Mouse (Mus musculus): ENCODE data around the gene Ffar3. TPM values are rescaled to one million over a fixed set of nuclear protein-coding genes. Genes with fewer than 3 reads are reported as not detected.

Ffar3 gene
- polyA plus RNA-seq, 1 experiment from 2014 or later: 0.21 TPM

DNA sequence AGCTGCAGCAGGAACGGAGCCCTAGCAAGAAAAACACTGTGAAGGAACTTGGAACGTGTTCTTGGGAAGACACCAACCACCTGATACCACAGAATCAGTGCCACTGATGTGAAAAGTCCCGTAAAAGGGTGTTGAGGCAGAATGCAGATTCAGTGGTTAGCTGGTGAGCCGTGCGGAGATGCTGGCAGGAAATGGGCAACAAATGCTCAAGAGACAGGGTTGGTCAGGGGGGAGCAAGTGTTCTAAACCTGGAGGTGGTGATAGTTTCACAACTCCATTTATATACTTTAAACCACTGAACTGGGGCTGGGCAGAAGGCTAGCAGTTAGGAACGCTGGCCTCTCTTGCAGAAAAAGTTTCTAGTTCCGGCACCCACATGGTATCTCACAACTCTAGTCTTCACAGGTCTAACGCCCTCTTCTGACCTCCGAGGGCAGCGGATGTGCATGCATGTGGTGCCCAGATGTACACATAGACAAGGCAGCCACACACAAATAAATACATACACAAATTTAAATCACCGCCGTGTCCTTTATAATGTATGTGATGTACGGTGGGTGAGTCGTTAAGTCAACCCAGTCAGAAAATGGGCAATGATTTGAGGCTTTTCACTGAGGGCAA lies 31.7 kb upstream of the Ffar3 start:
- ATAC-seq: no peak
- Histone ChIP-seq H3K9me3 (ENCODE audit: control insufficient read depth) (no peaks in the 10 kb centered on the region), H3K4me1 (replicated peaks; ENCODE audit: control insufficient read depth, insufficient read depth, low read length) (no peaks in the 10 kb centered on the region), H3K4me3 (ENCODE audit: low read depth, low read length) (no peak overlapping the region), H3K36me3 (ENCODE audit: control insufficient read depth, insufficient read depth) (no peaks in the 10 kb centered on the region), H3K27ac (ENCODE audit: low read depth, low read length) (no peak overlapping the region), H3K27me3 (replicated peaks; ENCODE audit: control insufficient read depth, insufficient read depth, low read length) (no peaks in the 10 kb centered on the region), H3K4me2 (replicated peaks; ENCODE audit: low read depth) (no peak overlapping the region), H3K9ac (ENCODE audit: low read depth, low read length) (no peak overlapping the region)
- no peak for TF ChIP-seq CTCF (IDR thresholded peaks at IDR 0.05; ENCODE audit: low read depth)
- WGBS: 85% methylated on average over 14 of the region's 14 CpGs

DNA sequence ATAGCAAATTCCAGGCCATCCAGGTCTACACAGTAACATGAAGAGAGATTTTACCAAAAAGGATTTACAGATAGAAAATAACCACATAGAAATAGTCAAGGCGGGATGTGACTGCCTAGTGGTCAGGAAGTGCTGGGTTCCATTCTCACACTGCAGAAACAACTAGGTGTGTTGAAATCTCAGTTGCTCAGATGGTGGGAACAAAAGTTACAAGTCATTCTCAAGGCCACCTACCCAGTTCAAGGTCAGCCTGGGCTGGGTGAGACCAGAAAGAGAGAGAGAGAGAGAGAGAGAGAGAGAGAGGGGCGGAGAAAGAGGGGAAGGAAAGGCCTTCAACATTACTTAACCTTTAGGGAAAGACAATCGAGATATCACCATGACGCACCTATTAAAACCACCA lies 30.9 kb upstream of the Ffar3 start:
- ATAC-seq: no peak
- H3K27me3 ChIP-seq (replicated peaks; ENCODE audit: control insufficient read depth, insufficient read depth, low read length): no peaks in the 10 kb centered on the region
- no peak overlapping the region for H3K4me2 ChIP-seq (replicated peaks; ENCODE audit: low read depth)
- 83% methylated on average over 4 of the region's 4 CpGs for WGBS
- no peaks in the 10 kb centered on the region for H3K9me3 ChIP-seq (ENCODE audit: control insufficient read depth)
- H3K9ac ChIP-seq (ENCODE audit: low read depth, low read length): no peak overlapping the region
- H3K4me1 ChIP-seq (replicated peaks; ENCODE audit: control insufficient read depth, insufficient read depth, low read length): no peaks in the 10 kb centered on the region
- TF ChIP-seq CTCF (IDR thresholded peaks at IDR 0.05; ENCODE audit: low read depth): no peak
- no peaks in the 10 kb centered on the region for H3K36me3 ChIP-seq (ENCODE audit: control insufficient read depth, insufficient read depth)
- H3K27ac ChIP-seq (ENCODE audit: low read depth, low read length): no peak overlapping the region
- no peak overlapping the region for H3K4me3 ChIP-seq (ENCODE audit: low read depth, low read length)

GRCm38 (mm10) chr7:30884047-30884446 lies 28.1 kb upstream of the Ffar3 start:
- Histone ChIP-seq H3K27ac (ENCODE audit: low read depth, low read length) (no peak overlapping the region), H3K27me3 (replicated peaks; ENCODE audit: control insufficient read depth, insufficient read depth, low read length) (no peaks in the 10 kb centered on the region), H3K9ac (ENCODE audit: low read depth, low read length) (no peak overlapping the region), H3K9me3 (ENCODE audit: control insufficient read depth) (no peaks in the 10 kb centered on the region), H3K4me1 (replicated peaks; ENCODE audit: control insufficient read depth, insufficient read depth, low read length) (no peaks in the 10 kb centered on the region), H3K36me3 (ENCODE audit: control insufficient read depth, insufficient read depth) (no peaks in the 10 kb centered on the region), H3K4me3 (ENCODE audit: low read depth, low read length) (no peak overlapping the region), H3K4me2 (replicated peaks; ENCODE audit: low read depth) (no peak overlapping the region)
- no peak for TF ChIP-seq CTCF (IDR thresholded peaks at IDR 0.05; ENCODE audit: low read depth)
- ATAC-seq: no peak

GRCm38 (mm10) chr7:30881367-30881766 lies 25.4 kb upstream of the Ffar3 start:
- Histone ChIP-seq H3K4me2 (replicated peaks; ENCODE audit: low read depth) (no peak overlapping the region), H3K4me3 (ENCODE audit: low read depth, low read length) (no peak overlapping the region), H3K27me3 (replicated peaks; ENCODE audit: control insufficient read depth, insufficient read depth, low read length) (no peaks in the 10 kb centered on the region), H3K9ac (ENCODE audit: low read depth, low read length) (no peak overlapping the region), H3K27ac (ENCODE audit: low read depth, low read length) (no peak overlapping the region), H3K36me3 (ENCODE audit: control insufficient read depth, insufficient read depth) (no peaks in the 10 kb centered on the region), H3K9me3 (ENCODE audit: control insufficient read depth) (no peaks in the 10 kb centered on the region), H3K4me1 (replicated peaks; ENCODE audit: control insufficient read depth, insufficient read depth, low read length) (no peaks in the 10 kb centered on the region)
- no peak for TF ChIP-seq CTCF (IDR thresholded peaks at IDR 0.05; ENCODE audit: low read depth)
- no peak for ATAC-seq
- 70% methylated on average over 3 of the region's 3 CpGs for WGBS

DNA sequence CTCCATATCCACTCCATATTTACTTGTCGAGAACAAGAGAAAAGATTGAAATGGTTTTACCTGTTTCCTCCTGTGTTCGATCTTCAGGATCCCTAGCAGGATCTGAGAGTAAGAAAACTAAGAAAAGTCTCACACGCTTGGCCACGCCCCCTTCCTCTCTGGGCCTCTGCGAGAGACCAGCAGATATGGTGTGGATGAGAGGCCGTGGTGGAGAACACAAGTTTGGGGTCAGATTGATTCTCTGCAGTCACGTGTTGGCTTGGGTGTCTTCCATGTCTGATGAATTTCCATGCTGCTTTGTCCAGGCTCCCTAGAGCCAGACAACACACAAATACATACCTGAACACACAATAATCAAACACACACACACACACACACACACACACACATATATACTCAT lies 24.2 kb upstream of the Ffar3 start, which contains the start of gene Cd22:
Gene Cd22 (minus strand): TSS at position 167 of the 400 bp plus-strand sequence.
- no peak within 1 kb of the TSS for H3K27ac ChIP-seq (ENCODE audit: low read depth, low read length)

DNA sequence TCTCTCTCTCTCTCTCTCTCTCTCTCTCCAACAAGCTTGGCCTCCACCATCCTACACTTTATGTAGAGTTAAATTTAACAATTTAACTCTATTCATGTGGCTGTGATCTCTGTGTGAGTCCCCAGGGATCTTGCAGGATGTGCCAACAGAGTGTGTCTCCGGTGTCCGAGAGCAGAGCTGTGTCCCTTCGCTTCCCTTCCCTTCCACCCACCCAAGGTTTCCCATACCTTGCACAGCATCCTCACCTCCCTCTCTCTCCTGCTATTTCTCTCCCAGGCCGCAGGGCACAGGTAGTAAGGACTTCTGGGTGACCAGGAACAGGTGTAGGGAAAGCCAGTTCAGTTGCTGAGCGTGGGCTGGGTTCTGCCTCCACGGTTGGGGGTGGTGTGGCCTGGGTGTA lies 23.0 kb upstream of the Ffar3 start:
- Histone ChIP-seq H3K27me3 (replicated peaks; ENCODE audit: control insufficient read depth, insufficient read depth, low read length) (no peaks in the 10 kb centered on the region), H3K4me3 (ENCODE audit: low read depth, low read length) (no peak overlapping the region), H3K36me3 (ENCODE audit: control insufficient read depth, insufficient read depth) (no peaks in the 10 kb centered on the region), H3K9ac (ENCODE audit: low read depth, low read length) (no peak overlapping the region), H3K4me2 (replicated peaks; ENCODE audit: low read depth) (no peak overlapping the region), H3K4me1 (replicated peaks; ENCODE audit: control insufficient read depth, insufficient read depth, low read length) (no peaks in the 10 kb centered on the region), H3K27ac (ENCODE audit: low read depth, low read length) (no peak overlapping the region), H3K9me3 (ENCODE audit: control insufficient read depth) (no peaks in the 10 kb centered on the region)
- ATAC-seq: no peak
- 66% methylated on average over 6 of the region's 6 CpGs for WGBS
- TF ChIP-seq CTCF (IDR thresholded peaks at IDR 0.05; ENCODE audit: low read depth): no peak

More for the DNA sequence above, 24.2 kb upstream of the Ffar3 start, which contains the start of gene Cd22:
- H3K9me3 ChIP-seq (ENCODE audit: control insufficient read depth): no peaks in the 10 kb centered on the region
- H3K36me3 ChIP-seq (ENCODE audit: control insufficient read depth, insufficient read depth): no peaks in the 10 kb centered on the region
- TF ChIP-seq CTCF (IDR thresholded peaks at IDR 0.05; ENCODE audit: low read depth): no peak
- H3K4me2 ChIP-seq (replicated peaks; ENCODE audit: low read depth): no peak within 1 kb of the TSS
- ATAC-seq: no peak
- H3K27me3 ChIP-seq (replicated peaks; ENCODE audit: control insufficient read depth, insufficient read depth, low read length): no peaks in the 10 kb centered on the region
- no peaks in the 10 kb centered on the region for H3K4me1 ChIP-seq (replicated peaks; ENCODE audit: control insufficient read depth, insufficient read depth, low read length)
- H3K4me3 ChIP-seq (ENCODE audit: low read depth, low read length): no peak within 1 kb of the TSS
- 51% methylated on average over 7 of the region's 7 CpGs for WGBS
- no peak within 1 kb of the TSS for H3K9ac ChIP-seq (ENCODE audit: low read depth, low read length)
